Mouse (Mus musculus) embryo, embryonic 10.5 days (tissue): ENCODE data around the gene Tigd3.
A peak's percentile ranks its signal among the peaks of the same experiment; 100 is the strongest.

Source experiments
- DNase-seq: peaks from one replicate; pipeline ENCODE4 v3.0.0-alpha.2; 2015; ENCODE audit warnings: low spot score

Tigd3 gene

DNA sequence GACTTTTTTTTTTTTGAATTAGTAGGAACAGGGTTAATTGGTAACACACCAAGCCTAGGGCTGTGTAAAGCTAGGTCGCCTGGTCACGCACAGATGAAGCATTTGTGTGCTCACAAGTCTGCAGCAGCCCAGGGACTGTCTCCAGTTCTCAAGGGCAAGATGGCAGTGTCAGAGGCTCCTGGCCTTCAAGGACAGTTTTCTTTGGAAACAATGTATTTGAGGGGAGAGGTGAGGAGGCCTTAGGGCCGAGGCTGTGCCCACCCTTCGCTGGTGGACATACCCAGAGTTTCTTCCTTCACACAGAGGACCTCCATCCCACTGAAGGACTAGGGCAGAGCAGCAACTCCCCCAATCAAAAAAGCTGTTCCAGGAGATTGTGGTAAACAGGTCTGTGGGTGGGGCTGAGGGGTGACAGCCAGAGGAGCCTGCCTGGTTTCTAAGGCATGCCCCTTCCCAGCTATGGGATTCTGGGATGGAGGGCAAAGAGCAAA is 46.6 kb downstream of the Tigd3 start:
- peak; percentile 42 for DNase-seq

- DNase-seq: peak; percentile 94
Measured at GRCm38 (mm10) chr19:5846557-5847305, 47.2 kb downstream of the Tigd3 start.

DNA sequence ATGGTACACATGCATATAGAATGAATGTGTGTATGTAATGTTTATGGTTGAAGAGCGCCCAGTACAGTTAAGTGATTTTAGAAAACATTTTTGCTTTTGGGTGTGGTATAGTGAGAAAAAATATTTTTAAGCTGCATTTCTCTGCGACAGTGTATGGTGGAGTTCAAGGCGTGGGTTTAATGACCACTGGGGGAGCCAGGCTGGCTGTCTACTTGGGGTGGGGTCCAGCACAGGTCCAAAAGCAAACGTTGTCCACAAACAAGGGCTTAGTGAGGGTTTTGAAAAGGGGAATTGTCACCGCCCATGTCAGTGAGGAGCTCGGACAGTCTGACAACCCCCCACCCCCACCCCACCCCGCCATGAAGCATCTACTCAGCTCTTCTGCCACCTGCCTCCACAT is 47.8 kb downstream of the Tigd3 start:
- DNase-seq: no peak

DNA sequence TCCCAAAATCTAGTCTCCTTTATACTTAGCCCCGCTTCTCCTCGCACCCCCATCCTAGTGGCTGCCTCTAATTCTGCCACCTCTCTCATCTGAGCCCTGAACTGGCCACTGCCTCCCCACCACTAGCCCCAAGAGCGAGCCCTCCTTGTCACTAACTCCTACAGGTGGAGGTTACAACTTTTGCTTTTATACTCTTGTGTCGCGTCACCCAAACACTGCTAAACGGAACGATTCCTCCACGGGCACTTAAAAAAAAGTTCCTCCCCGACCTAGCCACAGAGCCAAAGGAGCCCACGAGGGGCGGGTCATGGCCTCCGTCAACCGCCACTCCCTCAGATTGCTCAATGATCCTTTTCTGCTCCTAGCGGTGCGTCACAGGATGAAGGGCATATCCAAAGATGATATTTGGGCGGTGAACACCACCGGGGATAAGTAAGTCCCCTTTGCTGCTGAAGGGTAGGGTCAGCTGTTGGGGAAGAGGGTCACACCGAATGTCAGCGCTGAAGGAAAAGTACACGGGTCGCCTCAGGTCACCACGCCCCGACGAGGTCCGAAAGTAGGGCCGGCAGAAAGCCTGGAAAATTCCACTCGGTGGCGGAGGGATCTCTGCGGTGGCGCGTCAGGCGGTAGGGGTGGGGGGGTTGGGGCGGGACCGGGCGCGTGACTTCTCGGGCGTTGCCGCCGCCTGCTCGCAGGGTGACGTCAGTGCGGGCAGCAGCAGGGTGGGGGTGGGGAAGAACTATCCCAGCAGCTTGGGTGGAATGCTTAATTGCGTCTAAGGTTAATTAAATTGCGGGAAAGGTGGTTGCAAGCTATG is 48.4 kb downstream of the Tigd3 start:
- DNase-seq: peak; percentile 93

DNA sequence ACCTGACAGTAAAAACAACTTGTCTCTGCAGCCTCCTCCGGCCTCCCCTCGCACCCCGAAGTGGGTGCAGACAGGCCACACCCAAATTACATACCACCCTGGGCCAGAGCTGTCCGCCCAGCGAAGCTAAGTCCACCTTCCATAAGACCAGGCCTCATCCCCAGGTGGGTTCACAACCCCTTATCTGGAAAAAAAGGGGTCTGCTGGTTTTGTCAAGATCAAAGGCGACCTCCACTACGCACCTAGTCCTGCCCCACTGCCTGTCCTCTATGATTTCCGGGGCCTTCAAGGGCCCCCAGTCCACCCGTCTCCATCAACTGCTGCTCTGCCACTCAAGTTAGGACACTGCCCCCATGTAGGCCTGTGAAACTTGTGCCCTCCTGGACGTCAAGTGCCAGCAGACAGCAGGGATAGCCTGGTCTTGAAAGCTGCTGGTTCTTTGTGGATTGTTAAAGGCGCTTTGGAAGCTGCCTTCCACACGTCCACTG is 49.1 kb downstream of the Tigd3 start:
- peak; percentile 9 for DNase-seq

GRCm38 (mm10) chr19:5843781-5844691 is 49.9 kb downstream of the Tigd3 start:
- no peak for DNase-seq

DNA sequence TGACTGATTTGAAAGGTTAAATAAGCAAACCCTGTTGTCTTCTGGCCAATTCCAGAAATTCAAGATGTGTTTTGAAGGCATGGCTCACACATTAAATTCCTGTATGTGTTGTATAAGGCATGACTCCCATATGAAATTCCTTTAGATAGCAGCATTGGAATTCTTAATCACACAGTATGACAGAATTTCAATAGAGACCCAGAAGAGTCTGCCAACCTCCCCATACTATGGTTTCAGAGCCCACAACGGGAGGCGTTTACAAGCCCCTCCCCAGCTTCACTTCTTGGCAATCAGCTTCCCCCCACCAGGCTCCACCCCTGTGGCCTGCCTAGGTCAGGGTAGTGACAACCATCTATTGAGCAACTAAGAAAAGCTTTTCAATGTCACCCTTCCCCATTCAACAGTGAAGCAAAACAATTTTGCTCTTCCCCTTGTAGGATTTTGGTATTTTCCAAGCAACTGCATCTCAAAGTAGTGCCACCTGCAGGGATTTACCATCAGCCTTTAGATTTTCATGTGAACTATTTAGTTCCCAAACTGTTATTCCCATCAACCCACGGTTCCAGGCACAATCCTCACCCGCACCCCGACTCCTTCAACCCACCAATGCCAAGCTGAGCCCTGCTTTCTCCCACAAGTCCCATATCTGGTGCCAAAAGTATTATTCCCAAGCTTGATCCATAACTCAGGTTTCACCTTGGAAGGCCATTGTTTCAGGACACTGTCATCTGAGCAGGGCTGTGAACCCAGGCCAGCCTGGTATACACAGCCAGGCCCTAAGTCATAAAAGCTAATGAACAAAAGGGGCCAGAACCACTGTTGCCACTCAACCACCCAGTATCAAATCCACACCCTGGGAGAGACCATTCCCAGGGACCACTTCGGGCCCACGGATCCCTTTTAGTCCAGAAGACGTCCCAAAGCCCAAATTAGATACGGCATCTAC is 50.9 kb downstream of the Tigd3 start:
- peak; percentile 58 for DNase-seq

- peak; percentile 56 for DNase-seq
Measured at GRCm38 (mm10) chr19:5841999-5842784, 51.8 kb downstream of the Tigd3 start.

GRCm38 (mm10) chr19:5841389-5841946 is 52.5 kb downstream of the Tigd3 start:
- no peak for DNase-seq
